Mouse (Mus musculus) embryo, embryonic 11.5 days (tissue): ENCODE results near the gene Prkce.

Source experiments
- DNase-seq: peaks from one replicate; pipeline ENCODE4 v3.0.0-alpha.2; 2012; ENCODE audit warnings: low read depth, low spot score

Prkce gene

GRCm38 (mm10) chr17:86299576-86299975, 132.0 kb downstream of the Prkce start:
- DNase-seq: no peak

- DNase-seq: no peak
Measured at GRCm38 (mm10) chr17:86300774-86301595, 133.4 kb downstream of the Prkce start.

- DNase-seq: no peak
Measured at GRCm38 (mm10) chr17:86302266-86302665, 134.7 kb downstream of the Prkce start.

GRCm38 (mm10) chr17:86302861-86303331, 135.3 kb downstream of the Prkce start:
- DNase-seq: no peak

GRCm38 (mm10) chr17:86303401-86304243, 136.0 kb downstream of the Prkce start:
- no peak for DNase-seq

GRCm38 (mm10) chr17:86304923-86305630, 137.5 kb downstream of the Prkce start:
- DNase-seq: no peak

GRCm38 (mm10) chr17:86306161-86306560, 138.6 kb downstream of the Prkce start:
- no peak for DNase-seq

GRCm38 (mm10) chr17:86313413-86314139, 146.0 kb downstream of the Prkce start:
- no peak for DNase-seq

- no peak for DNase-seq
Measured at GRCm38 (mm10) chr17:86315874-86316273, 148.3 kb downstream of the Prkce start.

GRCm38 (mm10) chr17:86316771-86317170, 149.2 kb downstream of the Prkce start:
- DNase-seq: no peak

- DNase-seq: no peak
Measured at GRCm38 (mm10) chr17:86317197-86317596, 149.6 kb downstream of the Prkce start.

GRCm38 (mm10) chr17:86319967-86320602, 152.5 kb downstream of the Prkce start:
- no peak for DNase-seq

- no peak for DNase-seq
Measured at GRCm38 (mm10) chr17:86322840-86323239, 155.3 kb downstream of the Prkce start.

- DNase-seq: no peak
Measured at GRCm38 (mm10) chr17:86323310-86323709, 155.7 kb downstream of the Prkce start.

- DNase-seq: no peak
Measured at GRCm38 (mm10) chr17:86323909-86324686, 156.5 kb downstream of the Prkce start.

- no peak for DNase-seq
Measured at GRCm38 (mm10) chr17:86324756-86325155, 157.2 kb downstream of the Prkce start.

GRCm38 (mm10) chr17:86325317-86325716, 157.7 kb downstream of the Prkce start:
- no peak for DNase-seq

- no peak for DNase-seq
Measured at GRCm38 (mm10) chr17:86327958-86328357, 160.4 kb downstream of the Prkce start.

- no peak for DNase-seq
Measured at GRCm38 (mm10) chr17:86329273-86330075, 161.9 kb downstream of the Prkce start.
